Mouse (Mus musculus) cerebellum, adult (tissue): ENCODE results near the gene Angel2.
A peak's percentile ranks its signal among the peaks of the same experiment; 100 is the strongest.

Experiments
- ATAC-seq: cut with Nextera tagmentation; 2 replicates; pipeline ENCODE4 v1.9.2; 2017; ENCODE audit warnings: mild to moderate bottlenecking, moderate library complexity, mixed read lengths; ENCODE audit not compliant: insufficient number of reproducible peaks, low FRiP score, low TSS enrichment

Angel2 gene

GRCm38 (mm10) chr1:190928370-190929009, 3.6 kb downstream of the Angel2 start:
- peak; percentile 97 for ATAC-seq

DNA sequence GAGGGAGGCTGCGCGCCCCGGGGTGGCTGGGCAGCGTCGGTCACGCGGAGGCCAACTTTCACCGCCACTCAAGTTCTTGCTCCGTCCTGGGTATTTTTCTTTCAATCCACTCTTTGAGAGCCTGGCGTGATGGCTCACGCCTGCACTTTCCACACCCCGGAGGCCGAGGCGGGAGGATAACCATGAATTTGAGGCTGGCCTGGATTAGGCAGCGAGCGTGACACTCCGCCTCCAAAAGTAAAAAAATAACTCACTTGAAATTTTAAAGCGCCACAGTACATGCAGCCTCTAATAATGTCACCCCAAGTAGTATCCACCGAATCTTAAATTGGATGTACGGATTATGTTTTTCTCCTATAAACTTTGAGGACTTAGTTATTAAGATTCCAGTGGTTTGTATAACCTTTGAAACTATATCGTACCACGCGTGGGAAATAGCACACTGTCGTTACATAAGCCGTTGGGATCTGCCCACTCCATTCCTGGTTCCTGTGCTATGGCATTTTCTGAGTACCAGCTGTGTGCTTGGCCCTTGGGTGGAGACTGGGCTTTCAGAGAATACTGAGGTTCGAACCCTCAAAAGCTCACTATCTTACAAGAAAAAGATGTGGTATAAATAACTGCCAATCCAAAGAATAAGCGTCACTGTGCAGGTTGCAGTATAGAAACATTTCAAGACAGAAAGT, 4.2 kb downstream of the Angel2 start:
- peak; percentile 31; the same call in 1 of the 2 replicates for ATAC-seq

GRCm38 (mm10) chr1:190930181-190930580, 5.3 kb downstream of the Angel2 start:
- ATAC-seq: no peak

- ATAC-seq: peak; percentile 73
Measured at GRCm38 (mm10) chr1:190939803-190940202, 14.9 kb downstream of the Angel2 start.

- ATAC-seq: peak; percentile 56; the same call in 1 of the 2 replicates
Measured at GRCm38 (mm10) chr1:190944109-190944760, 19.3 kb downstream of the Angel2 start.

DNA sequence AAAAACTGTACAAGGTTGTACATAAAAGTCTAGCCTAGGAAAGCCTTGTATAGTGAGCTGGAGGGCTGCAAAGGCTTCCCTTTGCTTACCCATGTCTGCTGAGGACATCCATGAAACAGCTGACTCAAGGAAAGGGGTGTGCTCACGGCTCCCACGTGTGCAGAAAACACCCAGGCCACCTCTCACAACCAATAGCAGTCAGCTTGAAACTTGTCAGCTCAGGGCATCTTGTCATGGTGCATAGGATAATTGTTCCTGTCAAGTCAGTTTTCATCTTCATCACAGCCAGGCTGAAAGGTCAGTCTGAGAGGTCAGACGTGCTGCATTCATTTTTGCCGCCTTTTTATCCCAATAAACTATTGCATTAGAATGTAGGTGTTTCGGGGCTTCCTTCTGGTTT, 23.1 kb downstream of the Angel2 start:
- ATAC-seq: no peak

DNA sequence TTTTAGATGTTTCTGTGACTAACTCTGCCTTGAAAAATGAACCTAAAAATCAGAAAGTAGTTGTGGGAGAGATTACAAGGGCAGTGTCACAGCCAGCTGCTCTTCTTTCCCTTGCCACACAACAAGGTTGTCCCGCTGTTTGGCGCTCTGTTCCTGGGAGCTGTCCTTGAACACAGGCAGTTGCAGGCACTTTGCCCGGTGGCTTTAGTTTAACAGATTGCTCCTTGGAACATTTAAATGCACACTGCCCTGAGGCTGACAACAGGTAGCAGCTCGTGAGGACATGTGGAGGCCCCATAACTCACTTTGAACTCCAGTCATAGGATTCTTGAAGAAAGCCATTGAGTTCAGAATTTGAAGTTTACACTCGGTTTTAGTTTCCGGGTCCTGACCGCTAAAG, 23.5 kb downstream of the Angel2 start:
- ATAC-seq: 0 out of 2 replicates have a peak, but pooled peaks have one; percentile 6

- peak; percentile 43; the same call in 1 of the 2 replicates for ATAC-seq
Measured at GRCm38 (mm10) chr1:190948846-190949245, 23.9 kb downstream of the Angel2 start.

GRCm38 (mm10) chr1:190951014-190951413, 26.1 kb downstream of the Angel2 start:
- ATAC-seq: no peak

DNA sequence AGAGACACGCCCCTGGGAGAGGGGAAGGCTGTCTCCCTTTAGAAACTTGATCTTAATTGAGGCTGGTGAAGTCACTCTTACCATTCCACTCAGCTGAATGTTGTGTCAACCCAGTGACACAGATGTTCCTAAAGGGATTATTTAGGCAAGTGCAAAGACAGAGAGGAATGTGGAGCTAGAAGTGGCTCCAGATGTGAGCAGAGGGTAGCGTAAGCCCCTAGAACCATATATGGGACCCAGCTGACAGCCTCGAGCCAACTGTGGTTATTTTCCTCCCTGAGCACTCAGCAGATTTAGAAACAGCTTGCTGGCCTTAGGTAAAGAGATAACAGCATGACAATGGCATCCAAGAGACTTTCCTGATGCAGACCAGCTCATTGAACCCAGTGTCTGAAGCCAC, 28.1 kb downstream of the Angel2 start:
- no peak for ATAC-seq

- no peak for ATAC-seq
Measured at GRCm38 (mm10) chr1:190958821-190959220, 33.9 kb downstream of the Angel2 start.

GRCm38 (mm10) chr1:190962760-190963159, 37.8 kb downstream of the Angel2 start:
- no peak for ATAC-seq

GRCm38 (mm10) chr1:190964992-190965780, 40.3 kb downstream of the Angel2 start:
- ATAC-seq: no peak

- no peak for ATAC-seq
Measured at GRCm38 (mm10) chr1:190968010-190968409, 43.1 kb downstream of the Angel2 start.

GRCm38 (mm10) chr1:190971708-190972610, 47.0 kb downstream of the Angel2 start:
- ATAC-seq: peak; percentile 63; the same call in 1 of the 2 replicates

- no peak for ATAC-seq
Measured at GRCm38 (mm10) chr1:190972612-190973192, 47.8 kb downstream of the Angel2 start.

- ATAC-seq: no peak
Measured at GRCm38 (mm10) chr1:190974191-190974590, 49.3 kb downstream of the Angel2 start.

DNA sequence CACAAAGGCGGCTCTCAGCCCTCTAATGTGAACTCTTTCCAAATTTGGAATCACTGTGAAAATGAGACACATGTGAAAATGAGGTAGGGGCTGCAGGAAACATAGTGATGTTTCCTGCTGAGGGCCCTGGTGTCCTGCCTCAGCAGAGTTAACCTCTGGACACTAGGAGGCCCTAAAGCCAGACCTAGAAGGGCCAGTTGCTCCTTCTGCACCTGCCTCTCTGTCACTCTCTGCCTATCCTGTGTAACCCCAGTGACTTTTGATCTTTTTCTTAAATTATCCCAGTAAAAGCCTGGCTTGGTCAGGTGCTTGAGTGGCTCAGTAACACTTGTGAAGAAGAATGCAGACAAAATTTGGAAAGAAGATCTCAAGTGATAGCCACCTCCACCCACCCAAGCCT, 49.9 kb downstream of the Angel2 start:
- no peak for ATAC-seq

DNA sequence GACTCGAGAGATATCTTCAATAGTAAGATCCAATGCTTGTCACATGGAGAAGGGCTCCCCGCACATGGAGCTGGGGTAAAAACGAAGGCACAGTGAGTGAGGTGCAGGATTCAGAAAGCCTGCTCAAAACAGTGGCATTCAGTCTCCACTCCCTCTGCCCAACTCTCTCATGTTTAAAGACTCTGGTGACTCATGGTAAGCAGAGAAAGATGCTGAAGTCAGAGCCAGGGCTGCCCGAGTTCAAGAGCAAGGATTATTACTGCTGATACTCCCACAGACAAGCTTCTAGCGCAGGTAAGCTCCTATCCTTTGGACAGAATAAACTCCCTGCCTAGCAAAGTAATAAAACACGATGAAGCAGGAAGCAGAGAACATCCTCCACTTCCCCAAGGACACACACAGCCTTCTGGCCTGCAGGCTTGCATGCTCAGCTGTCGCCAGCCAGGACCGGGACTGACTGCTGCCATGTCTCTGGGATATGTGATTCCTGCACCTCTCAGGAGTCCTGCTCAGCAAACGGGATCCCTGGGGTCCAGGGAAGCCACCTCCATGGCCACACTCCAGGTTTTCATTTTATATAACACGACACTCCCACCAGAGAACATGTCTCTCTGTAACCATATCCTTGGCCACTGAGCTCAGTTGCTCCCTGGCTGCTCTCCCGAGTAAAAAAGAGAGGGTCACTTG, 52.1 kb downstream of the Angel2 start:
- ATAC-seq: no peak
